Mouse (Mus musculus): ENCODE data around the gene Gimap1.

The Gimap1 gene

DNA sequence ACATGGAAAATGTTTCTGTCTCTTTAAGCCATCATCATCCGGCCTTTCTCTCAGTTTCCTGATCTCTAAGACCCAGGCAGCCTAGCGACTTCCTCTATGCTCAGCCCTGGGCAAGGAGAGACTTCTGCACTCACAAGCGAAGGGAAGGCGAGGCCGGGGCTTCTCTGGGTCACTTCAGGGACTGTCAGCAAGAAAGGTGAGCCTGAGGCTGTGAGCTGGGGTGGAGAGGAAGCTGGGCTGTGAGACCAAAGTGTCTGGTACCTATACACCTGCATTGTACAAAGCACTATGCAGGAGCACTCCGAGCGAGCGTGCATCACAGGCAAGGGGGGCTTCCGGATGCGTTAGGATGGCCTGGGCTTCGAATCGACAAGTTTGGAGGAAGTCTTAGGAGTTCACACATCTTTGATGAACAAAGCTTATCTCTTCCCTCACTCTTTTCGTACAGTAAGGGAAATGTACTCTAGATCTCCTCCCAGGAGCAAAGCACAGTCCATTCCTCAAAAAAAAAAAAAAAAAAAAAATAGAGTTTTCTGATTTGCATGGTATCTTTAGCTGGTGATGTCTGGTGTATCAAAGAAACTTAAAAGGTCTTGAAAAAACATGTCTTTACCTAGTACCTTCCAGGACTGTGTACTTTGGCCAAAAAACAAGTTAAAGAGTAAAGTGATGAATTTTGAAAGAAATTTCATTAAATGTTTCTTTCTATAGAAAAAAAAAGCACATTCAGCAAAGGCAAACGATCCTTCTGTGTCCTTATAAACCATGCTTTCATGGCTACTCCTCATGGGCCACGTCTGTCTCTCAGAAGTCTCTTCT is at the start of gene Gimap1:
Gene Gimap1, plus strand, starts transcription at position 94 of the 819 bp plus-strand sequence.
- DNase-seq (ENCODE audit: low spot score in 2 of 2) = peak; percentile 84

GRCm38 (mm10) chr6:48689320-48689719 is 49.5 kb upstream of the Gimap1 start:
- peak; percentile 72 to 78 for DNase-seq (ENCODE audit: low spot score in 2 of 2)

DNA sequence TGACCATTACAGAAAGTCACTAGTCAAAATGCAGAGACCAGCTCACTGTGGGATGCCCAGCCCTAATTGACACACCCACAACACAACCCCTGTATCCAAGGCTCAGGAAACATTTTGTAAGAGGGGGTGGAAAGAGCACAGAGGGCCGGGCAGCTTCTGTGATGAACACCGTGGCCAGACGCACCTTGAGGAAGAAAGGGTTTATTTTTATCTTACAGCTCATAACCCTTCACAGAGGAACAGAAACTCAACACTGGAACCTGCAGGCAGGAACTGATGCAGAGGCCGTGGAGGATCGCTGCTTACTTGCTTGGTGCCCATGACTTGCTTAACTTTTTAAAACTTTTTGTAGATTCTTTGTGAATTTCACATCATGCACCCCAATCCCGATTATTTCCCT is 45.9 kb upstream of the Gimap1 start:
- DNase-seq (ENCODE audit: low spot score in 2 of 2) = peak; percentile 78 to 79

- DNase-seq (ENCODE audit: low spot score in 2 of 2) = no peak
These were observed 41.9 kb upstream of the Gimap1 start for GRCm38 (mm10) chr6:48696830-48697554.

GRCm38 (mm10) chr6:48697555-48697930 is 41.3 kb upstream of the Gimap1 start:
- no peak for DNase-seq (ENCODE audit: low spot score in 2 of 2)

GRCm38 (mm10) chr6:48698066-48698856 is 40.6 kb upstream of the Gimap1 start:
- DNase-seq (ENCODE audit: low spot score in 2 of 2) = no peak

DNA sequence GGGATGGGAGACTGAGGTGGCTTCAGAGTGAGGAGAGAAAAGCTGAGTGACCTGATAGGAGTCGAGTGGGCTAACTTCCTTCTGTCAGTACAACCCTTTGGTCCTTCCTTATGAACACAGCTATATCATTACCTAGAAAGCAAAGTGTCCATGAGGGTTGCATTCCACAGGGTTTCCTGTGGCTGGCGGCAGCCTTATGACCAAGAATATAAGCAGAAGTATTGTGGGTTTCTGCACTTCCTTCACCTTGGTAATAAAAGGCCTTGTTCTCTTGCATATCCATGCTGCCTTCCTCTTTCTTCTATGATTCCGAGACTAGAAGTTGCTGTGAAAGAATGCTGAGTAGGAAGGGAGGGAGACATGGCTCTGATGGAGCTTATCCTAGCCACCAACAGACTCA is 40.0 kb upstream of the Gimap1 start:
- no peak for DNase-seq (ENCODE audit: low spot score in 2 of 2)

DNA sequence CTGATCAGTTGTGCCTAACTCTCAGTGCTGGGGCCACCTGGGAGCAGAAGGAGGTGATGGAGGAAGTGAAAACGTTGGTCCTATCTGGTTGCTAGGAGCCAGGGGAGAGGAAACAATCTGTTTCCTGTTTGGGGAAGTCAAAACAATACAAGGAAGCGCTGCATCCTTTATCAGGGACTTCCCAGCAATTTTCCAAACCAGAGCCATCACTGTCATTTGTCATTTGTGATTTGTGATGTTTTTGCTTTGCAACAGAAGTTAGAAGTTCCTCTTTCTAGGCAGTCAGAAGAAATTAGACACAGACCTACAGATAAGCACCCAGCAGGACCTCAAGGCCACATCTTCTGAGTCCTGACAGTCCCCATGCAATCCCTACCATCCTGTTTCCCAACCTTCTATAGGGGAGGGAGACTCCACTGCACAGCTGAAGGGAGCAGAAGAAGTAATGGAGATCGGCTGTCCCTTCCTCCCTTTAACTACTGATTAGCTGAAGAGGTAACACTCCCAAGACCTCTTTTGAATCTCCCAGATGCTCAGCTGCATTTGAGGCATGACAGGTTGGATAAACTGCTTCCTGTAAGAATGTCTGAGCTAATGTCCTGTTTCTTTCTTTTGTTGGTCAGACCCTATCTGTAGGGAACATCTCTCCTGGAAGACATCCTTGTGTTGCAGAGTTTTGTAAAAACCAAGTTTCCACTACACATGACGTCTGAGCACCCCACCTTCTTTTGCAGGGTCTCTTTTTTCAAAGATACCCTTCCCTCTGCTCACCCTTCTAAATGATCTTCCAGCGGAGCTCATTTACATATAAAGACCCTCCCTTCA is 38.4 kb upstream of the Gimap1 start:
- DNase-seq (ENCODE audit: low spot score in 2 of 2) = peak; percentile 82 to 84

- DNase-seq (ENCODE audit: low spot score in 2 of 2) = no peak
These were observed 36.7 kb upstream of the Gimap1 start for GRCm38 (mm10) chr6:48702146-48702545.

- DNase-seq (ENCODE audit: low spot score in 2 of 2) = no peak
These were observed 36.3 kb upstream of the Gimap1 start for GRCm38 (mm10) chr6:48702601-48703000.

GRCm38 (mm10) chr6:48704146-48704545 is 34.7 kb upstream of the Gimap1 start:
- DNase-seq (ENCODE audit: low spot score in 2 of 2) = no peak

GRCm38 (mm10) chr6:48706130-48706529 is 32.7 kb upstream of the Gimap1 start:
- no peak for DNase-seq (ENCODE audit: low spot score in 2 of 2)

DNA sequence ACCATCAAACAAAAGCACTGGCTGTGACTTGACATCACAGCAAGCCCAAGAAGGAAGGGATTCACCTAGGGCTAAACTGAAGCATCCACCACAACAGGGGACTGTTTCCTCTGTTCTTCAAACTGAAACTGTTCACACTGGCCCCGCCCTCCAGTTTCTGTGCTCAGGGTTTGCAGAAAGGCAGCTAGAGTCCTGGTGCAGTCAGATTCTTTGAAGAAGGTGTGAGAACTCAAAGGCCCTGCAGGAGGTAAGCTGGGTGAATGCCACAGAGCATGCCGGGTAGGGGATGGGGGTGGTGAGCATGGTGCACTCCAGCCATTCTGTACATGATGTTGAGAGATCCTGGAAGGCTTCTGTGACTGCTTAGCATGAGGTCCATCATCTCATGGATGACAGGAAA is 20.4 kb upstream of the Gimap1 start, which contains the start of the genes Gm28053 and Gimap7:
Gene Gm28053, plus strand, starts transcription at position 153 of the 400 bp plus-strand sequence.
Gene Gimap7, plus strand, starts transcription at position 167 of the 400 bp plus-strand sequence.
- DNase-seq (ENCODE audit: low spot score in 2 of 2) = peak; percentile 81 to 85

DNA sequence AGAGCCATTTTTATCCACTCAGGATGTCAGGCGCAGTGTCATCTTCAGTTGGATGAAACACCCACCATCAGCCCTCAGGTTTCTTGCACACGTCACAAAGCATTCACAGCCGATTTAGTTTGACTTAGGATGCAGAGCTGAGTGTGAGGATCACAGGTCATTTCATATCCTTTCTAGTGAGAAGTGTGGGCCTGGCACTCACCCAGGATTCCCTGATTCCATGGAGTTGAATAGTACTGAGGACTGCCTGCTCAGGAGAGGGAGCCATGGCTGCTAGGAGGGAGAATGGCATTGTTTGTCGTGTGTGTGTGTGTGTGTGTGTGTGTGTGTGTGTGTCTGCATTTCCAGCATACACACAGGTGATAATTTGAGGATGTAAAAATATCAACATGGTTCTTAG is 18.5 kb upstream of the Gimap1 start:
- no peak for DNase-seq (ENCODE audit: low spot score in 2 of 2)

DNA sequence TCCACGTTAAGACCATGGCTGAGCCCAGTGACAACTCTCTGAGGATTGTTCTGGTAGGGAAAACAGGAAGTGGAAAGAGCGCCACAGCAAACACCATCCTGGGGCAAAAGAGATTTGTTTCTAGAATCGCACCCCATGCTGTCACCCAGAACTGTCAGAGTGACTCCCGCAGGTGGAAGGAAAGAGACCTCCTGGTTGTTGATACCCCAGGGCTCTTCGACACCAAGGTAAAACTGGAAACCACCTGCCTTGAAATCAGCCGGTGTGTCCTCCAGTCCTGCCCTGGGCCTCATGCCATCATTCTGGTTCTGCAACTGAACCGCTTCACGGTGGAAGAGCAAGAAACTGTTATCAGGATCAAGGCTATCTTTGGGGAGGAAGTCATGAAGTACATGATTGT is 15.4 kb upstream of the Gimap1 start:
- DNase-seq (ENCODE audit: low spot score in 2 of 2) = no peak

- peak; percentile 88 to 90 for DNase-seq (ENCODE audit: low spot score in 2 of 2)
These were observed 13.4 kb upstream of the Gimap1 start for GRCm38 (mm10) chr6:48725476-48725875.

GRCm38 (mm10) chr6:48727761-48728160 is 11.1 kb upstream of the Gimap1 start:
- no peak for DNase-seq (ENCODE audit: low spot score in 2 of 2)

DNA sequence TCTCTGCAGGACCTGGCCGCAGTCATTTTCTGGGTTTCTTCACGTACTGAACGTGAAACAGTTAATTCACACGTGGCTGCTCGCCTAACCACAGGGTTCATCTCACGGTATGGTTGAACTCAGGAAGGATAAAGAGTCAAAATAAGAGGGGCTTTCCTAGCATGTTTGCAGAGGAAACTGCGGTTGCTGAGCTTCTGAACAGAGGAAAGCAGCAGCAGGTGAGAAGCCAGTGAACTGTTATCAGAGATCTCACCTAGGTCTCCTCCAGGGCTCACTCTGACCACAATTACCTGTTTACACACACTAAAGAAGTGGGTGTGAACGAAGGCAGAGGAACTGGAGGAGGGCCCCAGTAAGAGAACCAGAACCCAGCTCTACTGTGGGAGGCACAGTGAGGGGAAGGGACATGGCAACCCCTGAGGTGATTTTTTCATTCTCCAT is 6.0 kb upstream of the Gimap1 start:
- peak; percentile 92 to 93 for DNase-seq (ENCODE audit: low spot score in 2 of 2)

GRCm38 (mm10) chr6:48733660-48734059 is 5.2 kb upstream of the Gimap1 start:
- DNase-seq (ENCODE audit: low spot score in 2 of 2) = no peak

DNA sequence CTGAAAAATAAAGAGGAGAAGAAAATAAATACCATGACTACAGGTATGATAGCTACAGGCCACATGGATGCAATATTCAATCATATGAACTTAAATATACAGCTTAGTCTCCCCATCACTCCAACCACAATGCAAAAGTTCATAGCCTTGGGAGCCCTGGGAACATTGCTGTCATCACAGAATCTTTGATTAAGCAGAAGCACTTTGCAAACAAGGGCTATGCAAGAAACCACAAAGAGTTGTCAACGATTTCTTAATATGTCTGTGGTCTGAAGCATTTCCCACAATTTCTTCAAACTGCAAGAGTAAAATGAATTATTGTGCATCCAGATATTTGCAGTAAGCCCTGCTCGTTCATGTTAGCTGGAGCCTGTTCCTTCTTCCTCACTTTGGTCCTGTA is 1.8 kb upstream of the Gimap1 start:
- no peak for DNase-seq (ENCODE audit: low spot score in 2 of 2)

DNA sequence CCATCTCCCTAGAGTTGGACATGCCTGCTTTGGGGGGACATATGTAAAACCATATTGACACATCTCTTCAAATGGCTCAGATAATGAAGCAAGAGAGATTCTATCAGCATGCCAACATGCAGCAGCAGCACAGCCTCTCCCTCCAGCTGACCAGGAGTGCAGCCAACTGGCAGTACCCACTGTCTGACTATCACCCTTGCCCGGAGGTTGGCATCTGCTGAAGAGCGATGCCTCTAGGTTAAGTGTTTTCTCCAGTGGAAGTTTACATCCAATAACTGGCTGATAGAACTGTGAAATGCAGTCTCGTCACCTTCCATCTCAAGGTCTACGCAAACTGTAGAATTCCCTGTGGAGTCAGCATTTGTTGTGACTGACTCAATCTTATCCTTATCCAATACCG is 1.2 kb upstream of the Gimap1 start:
- no peak for DNase-seq (ENCODE audit: low spot score in 2 of 2)
